Mouse (Mus musculus) embryonic fibroblast, embryonic 13.5 days (primary cell): ENCODE measurements around the gene 2010003K11Rik.

Experiments
- CTCF ChIP-seq: IDR thresholded peaks from 2 replicates; pipeline ENCODE4 v1.5.1; 2011; ENCODE audit warnings: mild to moderate bottlenecking, control low read depth, low read length, moderate library complexity, borderline replicate concordance; ENCODE audit not compliant: insufficient read depth
- POLR2A ChIP-seq: IDR thresholded peaks from 2 replicates; pipeline ENCODE4 v1.6.1; 2011; ENCODE audit warnings: low read depth, mild to moderate bottlenecking, control low read depth, low read length, moderate library complexity

DNA sequence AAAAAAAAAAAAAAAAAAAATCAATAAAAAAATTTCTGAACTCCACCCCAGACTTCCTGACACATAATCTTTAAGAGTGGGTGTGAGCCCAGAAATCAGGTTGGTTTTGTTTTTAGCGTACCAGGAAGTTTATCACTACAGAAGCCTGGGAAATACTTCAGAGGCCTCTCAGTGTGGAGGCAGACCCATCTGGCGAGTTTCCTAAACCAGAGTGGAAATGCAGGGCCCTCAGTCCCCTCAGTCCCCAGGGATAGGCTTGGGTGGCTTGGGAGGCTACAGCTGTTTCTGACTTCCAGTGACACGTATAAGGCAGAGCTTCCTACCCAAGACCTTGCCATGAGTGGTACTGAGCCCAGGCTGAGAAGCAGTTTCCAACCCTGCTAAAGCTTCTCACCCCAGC, 9.4 kb upstream of the 2010003K11Rik start:
- TF ChIP-seq CTCF (no peak), POLR2A (no peak)
